Mouse (Mus musculus) layer of hippocampus, adult 9-10 months (tissue): ENCODE measurements around the gene Icmt.

Experiments used
- DNase-seq: peaks from one replicate; pipeline ENCODE4 v3.0.0; 2022; ENCODE audit warnings: low spot score

The Icmt gene

DNA sequence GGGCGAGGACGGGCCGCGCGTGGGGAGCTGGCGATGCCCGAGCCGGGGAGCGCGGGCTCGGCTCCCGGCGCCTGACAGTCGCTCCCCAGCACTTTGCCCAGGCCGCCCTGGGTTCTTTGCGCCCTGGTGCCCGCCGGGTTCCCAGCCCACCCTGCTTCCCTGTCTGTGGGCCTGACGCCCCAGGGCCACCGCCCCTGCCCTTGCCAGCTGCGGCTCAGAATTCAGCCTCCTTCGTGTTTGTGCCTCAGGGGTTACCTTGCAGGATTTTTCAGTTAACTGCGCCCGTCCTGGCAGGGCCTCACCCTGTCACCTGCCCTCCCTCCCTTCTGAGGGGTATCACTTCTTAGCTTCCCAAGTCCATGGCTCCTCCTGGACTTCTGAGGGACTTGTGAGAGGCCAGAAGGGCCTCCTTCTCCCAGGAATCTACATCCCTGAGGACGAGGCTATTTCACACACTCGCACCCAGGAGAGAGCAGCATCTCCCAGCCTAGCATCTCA lies 42.3 kb downstream of the Icmt start:
- DNase-seq: no peak

DNA sequence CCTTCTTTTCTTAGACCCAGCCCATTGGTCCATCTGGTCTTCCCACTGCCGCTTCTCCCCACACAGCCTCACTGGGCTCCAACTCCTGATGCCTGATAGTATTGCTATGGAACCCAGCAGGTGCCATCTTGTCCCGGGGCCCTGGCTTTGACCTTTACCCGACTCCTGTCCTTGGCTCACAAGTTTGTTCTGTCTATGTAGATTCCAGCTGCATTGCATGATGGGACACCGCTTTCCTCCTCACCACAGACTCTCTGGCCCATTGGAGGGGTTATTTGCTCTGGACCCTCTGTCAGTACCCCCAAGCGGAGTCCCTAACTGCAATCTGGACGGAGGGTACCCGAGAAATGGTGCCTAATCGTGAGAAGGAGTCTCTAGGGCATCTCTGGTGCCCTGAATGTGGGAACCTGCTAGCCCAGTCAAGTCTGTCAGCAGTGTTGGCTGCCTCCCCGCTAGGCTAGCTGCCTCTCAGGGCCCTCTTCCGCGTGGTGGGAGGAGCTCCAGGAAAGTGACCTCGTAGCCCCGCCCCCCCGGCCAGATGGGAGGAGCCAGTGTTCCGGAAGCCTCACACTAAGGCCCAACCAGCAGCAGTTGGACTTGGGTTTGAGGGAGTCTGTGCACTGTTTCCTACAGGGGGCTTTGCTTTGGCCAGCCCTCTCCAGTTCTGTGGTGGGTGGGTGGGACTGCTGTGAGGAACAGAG lies 43.7 kb downstream of the Icmt start:
- no peak for DNase-seq

DNA sequence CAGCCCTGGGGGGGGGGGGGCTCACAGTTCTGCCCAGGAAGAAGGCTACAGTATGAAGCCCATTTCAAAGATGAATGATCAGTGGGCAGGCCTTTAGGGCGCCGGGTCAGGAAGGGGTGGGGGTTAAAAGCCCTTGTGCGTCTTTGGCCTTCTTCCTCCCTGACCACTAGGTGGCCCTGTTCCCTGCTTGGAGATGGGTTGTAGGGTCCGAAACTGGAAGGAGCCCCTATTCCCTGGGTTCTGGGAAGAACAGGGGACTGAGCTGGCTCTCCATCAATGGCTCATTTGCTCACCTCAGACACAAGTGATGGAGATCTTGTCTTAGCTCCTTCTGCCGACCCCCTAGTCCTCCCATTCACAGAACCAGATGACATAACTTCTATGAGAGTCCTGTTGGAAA lies 46.3 kb downstream of the Icmt start:
- no peak for DNase-seq

GRCm38 (mm10) chr4:152344651-152345050 lies 47.6 kb downstream of the Icmt start:
- DNase-seq: no peak

- no peak for DNase-seq
These were observed 48.3 kb downstream of the Icmt start for GRCm38 (mm10) chr4:152345120-152345889.

GRCm38 (mm10) chr4:152349837-152350381 lies 52.9 kb downstream of the Icmt start:
- no peak for DNase-seq

DNA sequence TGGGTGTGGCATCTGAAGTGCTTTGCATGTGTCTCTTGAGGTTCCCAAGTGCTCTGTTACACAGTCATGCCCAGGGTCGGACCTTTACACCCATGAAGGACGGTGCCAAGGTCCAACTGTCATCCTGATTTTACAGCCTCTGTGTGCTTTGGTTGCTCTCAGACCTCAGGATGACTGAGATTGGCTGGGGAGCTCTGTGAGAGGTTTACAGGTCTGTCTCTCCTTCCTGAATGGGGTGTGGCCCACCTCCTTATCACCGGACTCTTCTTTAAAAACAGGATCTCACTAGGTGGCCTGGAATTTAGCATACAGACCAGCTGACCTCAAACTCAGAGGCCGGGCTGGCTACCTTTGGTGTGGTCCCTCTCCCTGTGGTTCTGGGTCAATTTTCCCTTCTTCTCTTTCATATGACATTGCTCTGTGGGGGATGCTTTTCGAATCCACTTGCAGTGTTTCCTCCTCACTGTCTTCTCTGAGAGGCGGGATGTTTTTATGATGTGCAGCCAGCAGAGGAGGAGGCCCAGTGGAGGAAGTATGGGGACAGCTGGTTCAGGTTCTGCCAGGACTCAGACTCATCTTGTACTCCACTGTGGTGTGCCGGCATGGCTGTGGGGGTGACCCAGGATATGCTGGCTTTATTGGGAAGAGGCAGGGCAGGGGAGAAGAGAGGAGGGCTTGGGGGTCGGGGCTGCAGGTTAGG lies 53.8 kb downstream of the Icmt start:
- DNase-seq: no peak

DNA sequence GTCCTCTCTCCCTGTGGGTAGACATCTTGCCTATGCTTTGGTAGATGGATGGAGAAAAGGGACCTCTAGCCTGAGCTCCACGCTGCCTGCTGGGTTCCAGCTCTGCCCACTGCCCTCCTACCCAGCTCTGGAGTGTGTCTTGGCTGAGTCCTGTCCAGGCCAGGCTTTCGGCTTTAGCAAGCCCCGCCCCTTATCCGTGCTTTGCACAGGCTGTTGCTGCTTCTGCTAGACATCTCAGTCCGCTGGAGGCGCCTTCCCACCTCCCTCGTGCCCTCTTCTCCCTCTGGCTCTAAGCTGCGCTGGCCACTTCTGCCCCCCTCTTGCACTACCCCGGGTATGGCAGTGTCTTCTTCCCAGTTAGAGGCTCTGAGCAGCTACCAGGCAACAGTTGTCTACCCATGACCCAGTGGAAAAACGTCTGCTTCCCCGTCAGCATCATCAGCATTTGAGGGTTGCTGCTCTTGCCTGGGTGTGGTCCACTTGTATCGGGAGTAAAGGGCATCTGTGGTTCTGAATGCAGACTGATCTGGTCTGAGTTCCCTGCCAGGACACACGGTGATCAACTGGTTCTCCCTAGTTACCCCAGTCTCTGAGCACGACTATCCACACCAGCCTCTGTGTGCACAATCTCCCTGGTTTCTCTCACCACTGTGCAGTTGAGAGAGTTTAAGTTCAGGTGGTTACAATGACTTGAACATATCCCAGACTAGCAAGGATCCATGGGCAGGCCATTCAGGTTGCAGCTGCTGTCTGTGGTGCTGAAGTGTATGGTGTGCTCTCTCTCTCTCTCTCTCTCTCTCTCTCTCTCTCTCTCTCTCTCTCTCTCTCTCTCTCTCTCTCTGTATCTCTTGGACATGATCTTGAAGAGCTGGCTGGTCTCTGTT lies 54.6 kb downstream of the Icmt start:
- no peak for DNase-seq

GRCm38 (mm10) chr4:152353886-152354637 lies 57.0 kb downstream of the Icmt start:
- DNase-seq: no peak

GRCm38 (mm10) chr4:152355672-152356071 lies 58.6 kb downstream of the Icmt start:
- no peak for DNase-seq
